ENCODE assay signal across 24 mouse cellular contexts in genomic region chr3:38699206-38699605, GRCm38 (mm10).
DNase-seq lines count a peak whose midpoint lies in the region; ATAC-seq lines count a peak whose summit lies in the region.
"Had no signal": no experiment of that assay in that cellular context is flagged by ENCODE, and none has a peak within 500 bp of the region (broad histone marks: within the 10 kb centered on the region; RNA-seq: fewer than 3 reads in every experiment).

No protein-coding gene starts in this region.

- no peak for ATAC-seq in embryonic facial prominence, embryonic 12.5 days (ENCODE audit: insufficient number of reproducible peaks, insufficient read depth, low FRiP score, low TSS enrichment)
- no peak for ATAC-seq in limb, embryonic 11.5 days (ENCODE audit: insufficient number of reproducible peaks, low FRiP score, low TSS enrichment, low read depth)
- ATAC-seq in hindbrain, embryonic 16.5 days = no peak
- ATAC-seq: intestine, postnatal 0 days; lung, postnatal 0 days had no signal

- H3K4me1 ChIP-seq in embryonic facial prominence, embryonic 12.5 days = peaks cover 5% of the 10 kb centered on the region; the same call in 1 of the 2 replicates
- peaks cover 13% of the 10 kb centered on the region for H3K4me1 ChIP-seq in embryonic facial prominence, embryonic 10.5 days
- no peaks in the 10 kb centered on the region for H3K4me1 ChIP-seq in limb, embryonic 11.5 days (ENCODE audit: control insufficient read depth, insufficient read depth, low read length)
- peaks cover 5% of the 10 kb centered on the region; the same call in 1 of the 2 replicates for H3K4me1 ChIP-seq in limb, embryonic 10.5 days
- no peaks in the 10 kb centered on the region for H3K4me1 ChIP-seq in hindbrain, embryonic 16.5 days (ENCODE audit: control insufficient read depth, insufficient read depth, low read depth, low read length)
- H3K4me1 ChIP-seq: limb, embryonic 15.5 days had no signal

- no peak overlapping the region for H3K4me3 ChIP-seq in embryonic facial prominence, embryonic 12.5 days
- H3K4me3 ChIP-seq in embryonic facial prominence, embryonic 10.5 days = no peak overlapping the region
- H3K4me3 ChIP-seq in limb, embryonic 11.5 days (ENCODE audit: low read depth, low read length) = no peak overlapping the region
- H3K4me3 ChIP-seq in limb, embryonic 10.5 days = no peak overlapping the region
- H3K4me3 ChIP-seq in hindbrain, embryonic 16.5 days (ENCODE audit: low read length) = no peak overlapping the region
- H3K4me3 ChIP-seq: limb, embryonic 15.5 days; liver, embryonic 13.5 days had no signal

- no peaks in the 10 kb centered on the region for H3K27me3 ChIP-seq in embryonic facial prominence, embryonic 12.5 days
- H3K27me3 ChIP-seq in embryonic facial prominence, embryonic 10.5 days (replicated peaks; ENCODE audit: low read depth, poor library complexity, severe bottlenecking) = no peaks in the 10 kb centered on the region
- H3K27me3 ChIP-seq in limb, embryonic 11.5 days (ENCODE audit: control insufficient read depth, insufficient read depth, low read length) = no peaks in the 10 kb centered on the region
- no peaks in the 10 kb centered on the region for H3K27me3 ChIP-seq in limb, embryonic 10.5 days (ENCODE audit: low read depth, poor library complexity, severe bottlenecking)
- H3K27me3 ChIP-seq in hindbrain, embryonic 16.5 days (replicated peaks; ENCODE audit: control insufficient read depth, insufficient read depth, low read length) = no peaks in the 10 kb centered on the region
- H3K27me3 ChIP-seq: CH12.LX; limb, embryonic 15.5 days; liver, embryonic 13.5 days had no signal

- no peaks in the 10 kb centered on the region for H3K36me3 ChIP-seq in embryonic facial prominence, embryonic 12.5 days
- no peaks in the 10 kb centered on the region for H3K36me3 ChIP-seq in embryonic facial prominence, embryonic 10.5 days (replicated peaks)
- no peaks in the 10 kb centered on the region for H3K36me3 ChIP-seq in limb, embryonic 11.5 days (ENCODE audit: control insufficient read depth, insufficient read depth, low read length)
- H3K36me3 ChIP-seq in limb, embryonic 10.5 days = no peaks in the 10 kb centered on the region
- H3K36me3 ChIP-seq in hindbrain, embryonic 16.5 days (ENCODE audit: control insufficient read depth, insufficient read depth, low read length) = no peaks in the 10 kb centered on the region
- H3K36me3 ChIP-seq: limb, embryonic 15.5 days; liver, embryonic 13.5 days had no signal

- H3K27ac ChIP-seq in embryonic facial prominence, embryonic 12.5 days = 0 out of 2 replicates have a peak overlapping the region, but pooled peaks have one; percentile 11
- no peak overlapping the region for H3K27ac ChIP-seq in embryonic facial prominence, embryonic 10.5 days (replicated peaks)
- H3K27ac ChIP-seq in limb, embryonic 11.5 days (replicated peaks; ENCODE audit: low read depth, low read length) = no peak overlapping the region
- no peak overlapping the region for H3K27ac ChIP-seq in limb, embryonic 10.5 days
- no peak overlapping the region for H3K27ac ChIP-seq in hindbrain, embryonic 16.5 days (ENCODE audit: low read depth, low read length)
- H3K27ac ChIP-seq: limb, embryonic 15.5 days; liver, embryonic 13.5 days; macrophage had no signal

- DNase-seq in embryonic facial prominence, embryonic 10.5 days (ENCODE audit: low spot score) = no peak
- DNase-seq in limb, embryonic 11.5 days (ENCODE audit: low spot score) = peak; percentile 10
- no peak for DNase-seq in limb, embryonic 10.5 days (ENCODE audit: low spot score)
- peak; percentile 22 for DNase-seq in layer of hippocampus, adult 11-12 months (ENCODE audit: low spot score)
- DNase-seq in layer of hippocampus, adult 9-11 months = peak; percentile 65
- no peak for DNase-seq in heart, adult 9 months (ENCODE audit: low spot score in 2 of 2)
- DNase-seq: adrenal gland, adult 8-10 months; cerebellum, adult 8-10 months; cerebellum, postnatal 25 days; gastrocnemius, postnatal 25 days; heart, postnatal 14 days; kidney, adult 9 months; kidney, postnatal 14 days; liver, embryonic 13.5 days; lung, adult 18-20 months; retina, postnatal 1 day; right cerebral cortex, postnatal 14 days had no signal

- H3K9me3 ChIP-seq in embryonic facial prominence, embryonic 12.5 days = no peaks in the 10 kb centered on the region
- no peaks in the 10 kb centered on the region for H3K9me3 ChIP-seq in embryonic facial prominence, embryonic 10.5 days
- H3K9me3 ChIP-seq in limb, embryonic 11.5 days (ENCODE audit: control insufficient read depth, low read length) = no peaks in the 10 kb centered on the region
- H3K9me3 ChIP-seq in limb, embryonic 10.5 days (replicated peaks) = no peaks in the 10 kb centered on the region
- H3K9me3 ChIP-seq in hindbrain, embryonic 16.5 days (ENCODE audit: control insufficient read depth, low read length) = no peaks in the 10 kb centered on the region
- H3K9me3 ChIP-seq: limb, embryonic 15.5 days; liver, embryonic 13.5 days had no signal

- H3K4me2 ChIP-seq in embryonic facial prominence, embryonic 12.5 days (replicated peaks) = no peak overlapping the region
- H3K4me2 ChIP-seq in limb, embryonic 11.5 days (ENCODE audit: low read depth, severe bottlenecking) = no peak overlapping the region
- no peak overlapping the region for H3K4me2 ChIP-seq in hindbrain, embryonic 16.5 days (ENCODE audit: low read length)
- H3K4me2 ChIP-seq: limb, embryonic 15.5 days; liver, embryonic 13.5 days had no signal

- no peak overlapping the region for H3K9ac ChIP-seq in embryonic facial prominence, embryonic 12.5 days
- no peak overlapping the region for H3K9ac ChIP-seq in limb, embryonic 11.5 days (ENCODE audit: low read length)
- no peak overlapping the region for H3K9ac ChIP-seq in hindbrain, embryonic 16.5 days (ENCODE audit: low read depth, low read length)
- H3K9ac ChIP-seq: limb, embryonic 15.5 days; liver, embryonic 13.5 days had no signal

- 83% methylated on average over 5 of the region's 5 CpGs for WGBS in embryonic facial prominence, embryonic 12.5 days
- 81% methylated on average over 5 of the region's 5 CpGs for WGBS in embryonic facial prominence, embryonic 10.5 days
- 84% methylated on average over 5 of the region's 5 CpGs for WGBS in limb, embryonic 11.5 days
- 90% methylated on average over 5 of the region's 5 CpGs for WGBS in limb, embryonic 10.5 days
- WGBS in hindbrain, embryonic 16.5 days = 89% methylated on average over 5 of the region's 5 CpGs

Comparison
In these comparisons a context has a peak if more than half of its experiments do, and no peak if none do; other contexts are left out.
1. DNase-seq: peak in limb, embryonic 11.5 days (single experiment), layer of hippocampus, adult 11-12 months (single experiment) and layer of hippocampus, adult 9-11 months (single experiment); none in embryonic facial prominence, embryonic 10.5 days (single experiment), limb, embryonic 10.5 days (single experiment) and heart, adult 9 months (0 of 2).